Mouse (Mus musculus) hindbrain, postnatal 0 days (tissue): ENCODE results near the gene Ntn3. TPM values are rescaled to one million over a fixed set of nuclear protein-coding genes. Genes with fewer than 3 reads are reported as not detected.

Experiments used
- ATAC-seq: fragments of 200-750 bp; cut with Nextera tagmentation; 2 replicates; pipeline ENCODE4 v1.8.0; 2017; ENCODE audit warnings: mild to moderate bottlenecking, moderate TSS enrichment, moderate library complexity
- DNase-seq: peaks from one replicate; pipeline ENCODE4 v3.0.0-alpha.2; 2015; ENCODE audit warnings: low spot score
- H3K27ac ChIP-seq: fragments of 300-500 bp; sonication (generic); 2 replicates; pipeline ENCODE4 v1.5.1; 2014; ENCODE audit warnings: mild to moderate bottlenecking
- H3K27me3 ChIP-seq: fragments of 300-500 bp; sonication (generic); 2 replicates; pipeline ENCODE4 v1.6.1; 2014; ENCODE audit warnings: low read length, mixed read lengths; ENCODE audit not compliant: insufficient read depth
- H3K36me3 ChIP-seq: fragments of 300-500 bp; sonication (generic); 2 replicates; pipeline ENCODE4 v1.6.1; 2014; ENCODE audit warnings: low read length, mixed read lengths; ENCODE audit not compliant: insufficient read depth
- H3K4me1 ChIP-seq: fragments of 300-500 bp; sonication (generic); 2 replicates; pipeline ENCODE4 v1.6.1; 2014; ENCODE audit warnings: antibody characterized with exemption, low read length, mixed read lengths; ENCODE audit not compliant: insufficient read depth
- H3K4me2 ChIP-seq: fragments of 300-500 bp; sonication (generic); 2 replicates; pipeline ENCODE4 v1.6.1; 2014; ENCODE audit warnings: low read depth, mild to moderate bottlenecking, low read length, moderate library complexity, mixed read lengths
- H3K4me3 ChIP-seq: fragments of 300-500 bp; sonication (generic); 2 replicates; pipeline ENCODE4 v1.5.1; 2014; ENCODE audit warnings: low read length
- H3K9ac ChIP-seq: fragments of 300-500 bp; sonication (generic); replicated peaks from 2 replicates; pipeline ENCODE4 v1.6.1; 2014; ENCODE audit warnings: mild to moderate bottlenecking, low read length, moderate library complexity, mixed read lengths
- H3K9me3 ChIP-seq: fragments of 300-500 bp; sonication (generic); 2 replicates; pipeline ENCODE4 v1.6.1; 2016; ENCODE audit warnings: low read length, mixed read lengths
- CTCF ChIP-seq: IDR thresholded peaks from 2 replicates; pipeline ENCODE4 v1.5.1; 2016; ENCODE audit warnings: antibody characterized with exemption, control low read depth, low read depth
- WGBS: fragments of 180-500 bp; shearing (Covaris S2); extraction: QIAGEN DNeasy Blood & Tissue Kit; methylation state at CpG from one replicate; pipeline ENCODE4 v1.1.7; 2014; 5-methylcytosine and 5-hydroxymethylcytosine counted together
- microRNA-seq, 2 experiments: library from miRNA; unstranded; fragments of <30 nt; microRNA quantifications; one replicate each; pipeline ENCODE4; 2016
- polyA plus RNA-seq: library from polyadenylated mRNA; unstranded; fragments of >200 nt; fragmentation: Nextera tagmentation; extraction: Ambion mirVana; gene quantifications from 2 replicates; pipeline ENCODE4 v1.2.1, GENCODE M21; 2015
- total RNA-seq: library from RNA; depleted of rRNA; stranded (reverse); fragments of >200 nt; gene quantifications from 2 replicates; pipeline ENCODE4 v1.2.3, GENCODE M21; 2014; rRNA removed

The Ntn3 gene
- total and polyA plus RNA-seq, 2 experiments from 2014 or later: 4.3 to 26.9 TPM

DNA sequence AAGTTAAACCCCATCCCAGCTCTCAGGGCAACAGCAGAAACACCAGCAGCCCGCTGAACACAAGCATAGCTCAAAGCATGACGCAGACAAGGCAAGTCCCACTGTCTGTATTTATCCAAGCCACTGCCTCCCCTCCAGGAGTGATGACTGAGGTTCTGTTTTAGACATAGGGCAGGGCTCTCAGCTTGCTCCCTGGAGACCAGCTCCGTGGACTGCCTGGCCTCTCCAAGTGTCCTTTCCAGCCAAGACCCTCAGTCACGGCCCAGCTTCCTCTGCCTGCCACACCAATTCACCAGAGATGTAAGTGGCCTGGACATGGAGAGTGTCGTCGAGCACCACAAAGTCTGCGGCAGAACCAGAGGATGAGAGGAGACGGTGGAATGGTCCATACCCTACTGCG lies 53.6 kb downstream of the Ntn3 start:
- WGBS: 87% methylated on average over 9 of the region's 9 CpGs
- no peak overlapping the region for H3K4me3 ChIP-seq
- no peaks in the 10 kb centered on the region for H3K9me3 ChIP-seq
- no peak for TF ChIP-seq CTCF
- ATAC-seq: no peak
- DNase-seq: no peak
- H3K4me2 ChIP-seq: no peak overlapping the region
- no peaks in the 10 kb centered on the region for H3K27me3 ChIP-seq
- H3K27ac ChIP-seq: no peak overlapping the region
- no peak overlapping the region for H3K9ac ChIP-seq
- no peaks in the 10 kb centered on the region; the same call in 1 of the 2 replicates for H3K36me3 ChIP-seq
- H3K4me1 ChIP-seq: peaks cover 6% of the 10 kb centered on the region

DNA sequence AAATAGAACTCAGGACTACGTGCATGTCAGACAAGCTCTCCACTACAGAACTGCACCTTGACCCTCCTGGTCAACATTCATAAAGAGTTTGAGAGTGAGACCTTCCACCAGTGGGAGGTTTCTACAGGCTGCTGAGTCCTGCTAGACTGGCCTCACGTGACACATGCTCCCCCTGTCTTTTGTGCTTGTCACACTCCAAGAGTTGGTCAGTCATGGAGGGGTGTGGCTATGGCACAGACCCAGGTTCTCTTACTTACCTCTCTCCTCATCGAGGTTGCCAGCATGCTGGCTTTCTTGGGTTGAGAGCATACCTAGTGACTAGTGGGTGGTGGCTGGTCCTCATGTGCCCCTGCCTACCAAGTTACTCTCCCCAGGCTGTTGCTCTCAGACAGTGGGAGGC lies 54.9 kb downstream of the Ntn3 start:
- ATAC-seq: no peak
- no peak overlapping the region for H3K9ac ChIP-seq
- no peaks in the 10 kb centered on the region; the same call in 1 of the 2 replicates for H3K36me3 ChIP-seq
- no peak for TF ChIP-seq CTCF
- H3K27ac ChIP-seq: no peak overlapping the region
- DNase-seq: no peak
- 66% methylated on average over 3 of the region's 3 CpGs for WGBS
- peaks cover 6% of the 10 kb centered on the region for H3K4me1 ChIP-seq
- H3K27me3 ChIP-seq: no peaks in the 10 kb centered on the region
- H3K4me2 ChIP-seq: no peak overlapping the region
- H3K4me3 ChIP-seq: no peak overlapping the region
- H3K9me3 ChIP-seq: no peaks in the 10 kb centered on the region

Small RNAs within 50 kb of the gene (microRNA-seq; reads per million reads assigned to microRNA genes)
- 1.2 to 1.4 reads per million in 2 experiments for gene Mir5134
- gene Mir6965: 0 to 0.18 reads per million in 2 experiments

Other genes starting within 250 kb of the Ntn3 start
- gene Prss30, start 229.0 kb downstream of the Ntn3 start, total RNA-seq: not detected in 2 replicates
- gene Prss30, start 229.0 kb downstream of the Ntn3 start, polyA plus RNA-seq: not detected in 2 replicates
- gene Prss22, start 211.4 kb downstream of the Ntn3 start, total RNA-seq: 0.42 TPM in 1 of 2 replicates, not detected in the other
- not detected in 2 replicates for gene Prss22, start 211.4 kb downstream of the Ntn3 start, polyA plus RNA-seq
- not detected in 2 replicates for gene Prss27, start 171.4 kb downstream of the Ntn3 start, total RNA-seq
- 0.14 TPM in 1 of 2 replicates, not detected in the other for gene Prss27, start 171.4 kb downstream of the Ntn3 start, polyA plus RNA-seq
- 106 and 109 TPM in 2 replicates for gene Kctd5, start 136.0 kb downstream of the Ntn3 start, total RNA-seq
- gene Kctd5, start 136.0 kb downstream of the Ntn3 start, polyA plus RNA-seq: 91.4 and 95.7 TPM in 2 replicates
- 49.2 and 54.1 TPM in 2 replicates for gene Pdpk1, start 58.6 kb downstream of the Ntn3 start, total RNA-seq
- gene Pdpk1, start 58.6 kb downstream of the Ntn3 start, polyA plus RNA-seq: 51.4 and 56.3 TPM in 2 replicates
- 42.0 and 53.0 TPM in 2 replicates for gene Amdhd2, start 45.8 kb downstream of the Ntn3 start, total RNA-seq
- gene Amdhd2, start 45.8 kb downstream of the Ntn3 start, polyA plus RNA-seq: 38.4 and 40.0 TPM in 2 replicates
- gene Atp6v0c, start 39.8 kb downstream of the Ntn3 start, total RNA-seq: 780 and 854 TPM in 2 replicates
- gene Atp6v0c, start 39.8 kb downstream of the Ntn3 start, polyA plus RNA-seq: 2,172 and 2,275 TPM in 2 replicates
- gene Tbc1d24, start 4.0 kb downstream of the Ntn3 start, total RNA-seq: 145 and 151 TPM in 2 replicates
- 21.1 and 22.8 TPM in 2 replicates for gene Tbc1d24, start 4.0 kb downstream of the Ntn3 start, polyA plus RNA-seq
- gene Tedc2, start 11.3 kb upstream of the Ntn3 start, total RNA-seq: 18.5 and 19.3 TPM in 2 replicates
- 9.8 and 10.2 TPM in 2 replicates for gene Tedc2, start 11.3 kb upstream of the Ntn3 start, polyA plus RNA-seq
- gene Ccnf, start 42.0 kb upstream of the Ntn3 start, total RNA-seq: 6.8 and 10.2 TPM in 2 replicates
- gene Ccnf, start 42.0 kb upstream of the Ntn3 start, polyA plus RNA-seq: 7.1 and 7.6 TPM in 2 replicates
- 0.90 and 1.5 TPM in 2 replicates for gene Abca17, start 141.5 kb upstream of the Ntn3 start, total RNA-seq
- 1.0 and 1.2 TPM in 2 replicates for gene Abca17, start 141.5 kb upstream of the Ntn3 start, polyA plus RNA-seq
- gene Abca3, start 142.4 kb upstream of the Ntn3 start, total RNA-seq: 98.9 and 102 TPM in 2 replicates
- 26.1 and 27.3 TPM in 2 replicates for gene Abca3, start 142.4 kb upstream of the Ntn3 start, polyA plus RNA-seq
- 234 and 244 TPM in 2 replicates for gene Rnps1, start 205.0 kb upstream of the Ntn3 start, total RNA-seq
- 287 and 295 TPM in 2 replicates for gene Rnps1, start 205.0 kb upstream of the Ntn3 start, polyA plus RNA-seq
- gene Eci1, start 217.1 kb upstream of the Ntn3 start, total RNA-seq: 45.2 and 47.9 TPM in 2 replicates
- 56.8 and 60.6 TPM in 2 replicates for gene Eci1, start 217.1 kb upstream of the Ntn3 start, polyA plus RNA-seq
- 4.7 and 7.0 TPM in 2 replicates for gene Dnase1l2, start 233.6 kb upstream of the Ntn3 start, total RNA-seq
- gene Dnase1l2, start 233.6 kb upstream of the Ntn3 start, polyA plus RNA-seq: 0.71 and 1.1 TPM in 2 replicates